Mouse (Mus musculus): ENCODE data around the gene Slc38a2. TPM values are rescaled to one million over a fixed set of nuclear protein-coding genes. Genes with fewer than 3 reads are reported as not detected.

Gene Slc38a2
- 51.0 and 58.2 TPM in 2 replicates for polyA plus RNA-seq (2015; fragmentation: Nextera tagmentation; extraction: Ambion mirVana)

DNA sequence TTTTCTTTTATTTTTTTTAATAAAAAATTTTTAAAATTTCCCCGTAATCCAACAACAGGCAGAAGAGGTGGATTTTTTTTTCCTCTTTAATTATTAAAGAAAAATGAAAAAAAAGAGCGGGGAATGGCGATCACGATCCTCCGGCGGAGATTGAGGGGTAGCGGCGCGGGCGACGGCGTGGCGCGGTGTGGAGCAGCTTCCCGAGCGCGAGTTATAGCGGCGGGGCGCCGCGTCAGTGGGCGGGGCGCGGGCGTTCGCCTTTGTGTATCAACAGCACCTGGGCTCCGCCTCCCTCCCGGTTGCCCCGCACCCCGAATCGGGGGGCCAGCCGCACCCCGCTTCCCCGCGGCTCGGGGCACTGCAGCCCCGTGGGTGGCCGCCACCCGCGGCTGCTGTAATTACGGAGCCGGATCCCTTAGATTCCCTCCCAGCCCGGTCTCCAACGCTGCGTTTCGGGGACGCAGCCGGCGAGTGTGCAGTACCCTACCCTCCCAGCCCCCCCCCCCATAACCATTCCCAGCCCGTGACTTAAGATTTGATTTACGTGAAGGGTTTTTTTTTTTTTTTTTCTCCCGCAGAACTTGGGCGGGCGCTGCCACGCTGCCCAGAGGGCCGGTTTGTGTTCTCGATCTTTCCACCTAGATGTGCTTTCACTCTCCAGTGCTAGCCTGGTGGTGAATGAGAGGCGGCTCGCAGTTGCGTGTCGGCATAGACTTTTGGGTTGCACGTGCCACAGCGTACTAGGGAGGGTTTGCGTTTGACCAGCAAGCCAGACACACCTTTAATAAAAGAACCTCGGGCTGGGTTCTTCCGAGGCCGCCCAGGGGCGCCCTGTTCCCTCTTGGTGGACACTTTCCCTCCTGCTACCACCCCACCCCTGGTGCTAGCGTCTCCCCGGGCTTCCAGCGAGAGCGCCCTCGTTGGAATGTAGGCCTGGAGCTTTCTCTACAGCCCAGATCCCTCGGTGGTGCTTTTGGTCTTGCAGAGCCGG is at the start of gene Slc38a2:
TSS of gene Slc38a2 (minus strand) at position 210 of the 991 bp plus-strand sequence.

DNA sequence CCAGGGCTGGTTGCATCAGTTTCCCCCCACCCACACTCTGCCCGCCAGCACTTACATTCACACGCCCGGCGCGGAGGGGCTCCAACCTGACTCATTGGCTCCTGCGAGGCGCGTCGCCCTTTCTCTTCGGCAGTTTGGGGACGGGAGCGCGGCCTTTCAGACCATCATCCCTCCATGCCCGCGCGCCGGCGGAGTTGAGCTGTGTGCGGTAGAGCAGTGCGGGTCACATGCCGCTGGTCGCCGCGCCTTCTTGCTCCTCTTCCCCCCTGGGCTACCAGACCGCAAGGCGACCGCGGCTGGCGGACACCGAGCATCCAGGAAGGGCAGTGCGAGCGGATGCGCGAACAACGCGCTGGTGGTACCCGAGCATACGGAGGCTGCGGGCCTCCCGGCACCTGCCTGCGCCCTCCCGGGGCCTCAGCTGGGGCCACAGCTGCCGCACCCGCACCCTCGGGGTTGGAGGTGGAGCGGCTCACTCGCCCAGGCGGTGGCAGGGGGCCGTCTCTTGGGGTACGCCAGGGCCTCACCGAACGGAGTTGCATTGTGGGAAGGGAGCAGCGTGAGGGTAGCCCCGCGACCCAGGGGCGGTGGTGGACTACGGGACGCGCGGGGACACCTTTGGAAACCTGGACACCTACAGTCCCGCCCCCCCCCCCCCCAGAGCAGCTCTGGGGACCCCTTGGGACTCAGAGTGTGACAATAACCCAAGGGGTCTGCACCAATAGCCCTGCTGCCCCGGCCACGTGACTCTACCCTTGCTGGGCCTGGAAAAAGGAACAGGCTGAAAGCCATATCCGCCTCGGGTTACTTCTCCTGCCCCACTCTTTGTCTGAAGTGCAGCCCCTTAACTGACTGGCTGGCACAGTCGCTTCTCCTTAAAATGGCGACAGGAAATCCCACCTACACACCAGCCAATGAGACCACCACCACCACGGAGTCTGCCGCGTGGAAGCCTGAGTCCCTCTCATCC is 56.8 kb downstream of the Slc38a2 start, which contains the start of gene Slc38a1:
TSS of gene Slc38a1 (minus strand) at position 478 of the 970 bp plus-strand sequence.

Other genes with a start within 250 kb of the Slc38a2 start
- gene Scaf11, start 238.9 kb downstream of the Slc38a2 start, polyA plus RNA-seq (2015; fragmentation: Nextera tagmentation; extraction: Ambion mirVana): 38.9 and 42.3 TPM in 2 replicates
- gene Slc38a1, start 56.8 kb downstream of the Slc38a2 start, polyA plus RNA-seq (2015; fragmentation: Nextera tagmentation; extraction: Ambion mirVana): 20.7 and 23.3 TPM in 2 replicates

Measured in skeletal muscle tissue, postnatal 0 days (tissue).